Mouse (Mus musculus): ENCODE measurements around the gene Ky.

DNA sequence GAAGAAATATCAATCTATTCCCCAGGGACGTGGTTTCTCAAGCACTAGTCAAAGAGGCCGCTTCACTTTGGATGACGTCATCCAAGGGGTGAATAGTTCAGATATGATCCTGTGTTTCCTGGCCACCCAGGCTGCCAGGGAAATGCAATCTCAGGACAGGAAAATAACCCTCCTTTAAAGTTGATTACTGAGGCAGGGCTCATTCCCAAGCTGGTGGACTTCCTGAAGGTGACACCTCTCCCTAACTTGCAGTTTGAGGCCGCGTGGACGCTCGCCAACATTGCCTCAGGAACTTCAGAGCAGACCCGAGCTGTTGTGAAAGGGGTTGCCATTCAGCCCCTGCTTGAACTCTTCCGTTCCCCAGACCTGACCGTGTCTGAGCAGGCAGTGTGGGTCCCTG lies 46.2 kb downstream of the Ky start:
- TF ChIP-seq EP300 (IDR thresholded peaks at IDR 0.05; ENCODE audit: insufficient read depth, low read depth, low read length) (no peak), POLR2A (IDR thresholded peaks at IDR 0.05; ENCODE audit: insufficient read depth, low read length) (no peak)

Data from ES-Bruce4 (cell line).